12 mouse cellular contexts compared by ENCODE assay signal in genomic region chr2:26348241-26348640, GRCm38 (mm10). TPM values are rescaled to one million over a fixed set of nuclear protein-coding genes. Genes with fewer than 3 reads are reported as not detected.
DNase-seq lines count a peak whose midpoint lies in the region; ATAC-seq and TF ChIP-seq lines count a peak whose summit lies in the region.
"Had no signal": no experiment of that assay in that cellular context is flagged by ENCODE, and none has a peak within 500 bp of the region (broad histone marks: within the 10 kb centered on the region; RNA-seq: fewer than 3 reads in every experiment).

No protein-coding gene starts in this region.

- peak; percentile 51 for DNase-seq in heart, postnatal 0 days (ENCODE audit: low spot score)
- DNase-seq in heart, postnatal 14 days: no peak
- peak; percentile 61 for DNase-seq in MN1 (ENCODE audit: low spot score)
- DNase-seq in liver, postnatal 0 days: no peak
- no peak for DNase-seq in frontal cortex, postnatal 14 days (ENCODE audit: low spot score in 2 of 2)
- no peak for DNase-seq in cerebellum, postnatal 14 days
- no peak for DNase-seq in urinary bladder, postnatal 10 days (ENCODE audit: low spot score)
- DNase-seq: heart, postnatal 10 days; right cerebral cortex, postnatal 4 days had no signal

- H3K9ac ChIP-seq in heart, postnatal 0 days (replicated peaks; ENCODE audit: low read depth, low read length): no peak overlapping the region
- H3K9ac ChIP-seq in embryonic facial prominence, embryonic 13.5 days: peak overlapping the region; percentile 54; the same call in 1 of the 2 replicates
- no peak overlapping the region for H3K9ac ChIP-seq in liver, postnatal 0 days (replicated peaks)
- H3K9ac ChIP-seq: neural tube, embryonic 12.5 days had no signal

- H3K27ac ChIP-seq in heart, postnatal 0 days (ENCODE audit: low read depth): peak overlapping the region; percentile 48
- H3K27ac ChIP-seq in embryonic facial prominence, embryonic 13.5 days: peak overlapping the region; percentile 82
- peak overlapping the region; percentile 34; the same call in 1 of the 2 replicates for H3K27ac ChIP-seq in liver, postnatal 0 days (ENCODE audit: low read depth)
- H3K27ac ChIP-seq: neural tube, embryonic 12.5 days had no signal

- peaks cover 24% of the 10 kb centered on the region for H3K4me1 ChIP-seq in heart, postnatal 0 days (ENCODE audit: control insufficient read depth, insufficient read depth)
- peaks cover 40% of the 10 kb centered on the region for H3K4me1 ChIP-seq in embryonic facial prominence, embryonic 13.5 days
- peaks cover 16% of the 10 kb centered on the region for H3K4me1 ChIP-seq in liver, postnatal 0 days (ENCODE audit: insufficient read depth)

- intact Hi-C loops in heart, postnatal 14 days (cut with DNase I): no loop called here

- no peaks in the 10 kb centered on the region for H3K9me3 ChIP-seq in heart, postnatal 0 days (replicated peaks; ENCODE audit: control insufficient read depth, low read length)
- no peaks in the 10 kb centered on the region for H3K9me3 ChIP-seq in embryonic facial prominence, embryonic 13.5 days
- H3K9me3 ChIP-seq in liver, postnatal 0 days (ENCODE audit: low read length): no peaks in the 10 kb centered on the region
- H3K9me3 ChIP-seq: neural tube, embryonic 12.5 days had no signal

- no peak overlapping the region for H3K4me2 ChIP-seq in heart, postnatal 0 days (ENCODE audit: low read depth, low read length)
- H3K4me2 ChIP-seq in embryonic facial prominence, embryonic 13.5 days: no peak overlapping the region
- no peak overlapping the region for H3K4me2 ChIP-seq in liver, postnatal 0 days (ENCODE audit: low read depth, low read length)
- H3K4me2 ChIP-seq: neural tube, embryonic 12.5 days had no signal

- TF ChIP-seq EP300 in heart, postnatal 0 days (IDR thresholded peaks at IDR 0.05; ENCODE audit: low read depth): no peak
- TF ChIP-seq EP300 in liver, postnatal 0 days (IDR thresholded peaks at IDR 0.05; ENCODE audit: low read depth): no peak

- H3K36me3 ChIP-seq in heart, postnatal 0 days (replicated peaks; ENCODE audit: control insufficient read depth, insufficient read depth, low read length): peaks cover 67% of the 10 kb centered on the region
- H3K36me3 ChIP-seq in embryonic facial prominence, embryonic 13.5 days: peaks cover 71% of the 10 kb centered on the region
- H3K36me3 ChIP-seq in liver, postnatal 0 days (replicated peaks; ENCODE audit: insufficient read depth, low read length): no peaks in the 10 kb centered on the region; the same call in none of the 2 replicates

- WGBS in heart, postnatal 0 days: 48% methylated on average over 6 of the region's 6 CpGs
- 46% methylated on average over 6 of the region's 6 CpGs for WGBS in embryonic facial prominence, embryonic 13.5 days
- WGBS in liver, postnatal 0 days (ENCODE audit: insufficient replicate concordance): 64% methylated on average over 6 of the region's 6 CpGs

- H3K4me3 ChIP-seq in heart, postnatal 0 days (ENCODE audit: low read depth, low read length): no peak overlapping the region
- H3K4me3 ChIP-seq in embryonic facial prominence, embryonic 13.5 days: no peak overlapping the region
- H3K4me3 ChIP-seq in liver, postnatal 0 days (ENCODE audit: low read depth, low read length): no peak overlapping the region
- H3K4me3 ChIP-seq: erythroblast, embryonic 14.5 days; neural tube, embryonic 12.5 days had no signal

- peak; percentile 31 for ATAC-seq in heart, postnatal 0 days (ENCODE audit: insufficient read depth, low read depth)
- ATAC-seq in embryonic facial prominence, embryonic 13.5 days (ENCODE audit: insufficient number of reproducible peaks, insufficient read depth, low FRiP score, low TSS enrichment, low read depth): no peak
- no peak for ATAC-seq in liver, postnatal 0 days

- TF ChIP-seq CTCF in heart, postnatal 0 days (IDR thresholded peaks at IDR 0.05; ENCODE audit: low read depth): no peak
- no peak for TF ChIP-seq CTCF in liver, postnatal 0 days (IDR thresholded peaks at IDR 0.05; ENCODE audit: low read depth)

- H3K27me3 ChIP-seq in heart, postnatal 0 days (ENCODE audit: control insufficient read depth, insufficient read depth, low read length): no peaks in the 10 kb centered on the region
- no peaks in the 10 kb centered on the region for H3K27me3 ChIP-seq in embryonic facial prominence, embryonic 13.5 days
- H3K27me3 ChIP-seq in liver, postnatal 0 days (ENCODE audit: insufficient read depth, low read length): no peaks in the 10 kb centered on the region
- H3K27me3 ChIP-seq: neural tube, embryonic 12.5 days had no signal

RNA-seq across cellular contexts. Expression of gene Dnlz, which starts 3.7 kb away (rescaled TPM):
- total RNA-seq in heart, postnatal 0 days (2014; rRNA removed; ENCODE audit: low replicate concordance): 20.2 and 23.0 TPM in 2 replicates
- polyA plus RNA-seq in heart, postnatal 0 days (2015; fragmentation: Nextera tagmentation; extraction: Ambion mirVana): 17.0 and 18.6 TPM in 2 replicates
- 10 to 100 TPM; 15.5 to 16.3 TPM for total RNA-seq in heart, postnatal 14 days (2021)
- polyA plus RNA-seq in embryonic facial prominence, embryonic 13.5 days (2015; fragmentation: Nextera tagmentation; extraction: Ambion mirVana): 31.4 and 32.1 TPM in 2 replicates
- polyA plus RNA-seq in liver, postnatal 0 days (2015; fragmentation: Nextera tagmentation; extraction: Ambion mirVana): 7.5 and 7.9 TPM in 2 replicates

RNA-seq across cellular contexts. Expression of gene Card9, which starts 12.5 kb away (rescaled TPM):
- total RNA-seq in heart, postnatal 0 days (2014; rRNA removed; ENCODE audit: low replicate concordance): 1.5 TPM in 1 of 2 replicates, not detected in the other
- polyA plus RNA-seq in heart, postnatal 0 days (2015; fragmentation: Nextera tagmentation; extraction: Ambion mirVana): 0.18 and 0.31 TPM in 2 replicates
- total RNA-seq in heart, postnatal 14 days (2021): 1 to 10 TPM; 1.3 to 1.5 TPM
- 0.81 and 1.3 TPM in 2 replicates for polyA plus RNA-seq in embryonic facial prominence, embryonic 13.5 days (2015; fragmentation: Nextera tagmentation; extraction: Ambion mirVana)
- polyA plus RNA-seq in liver, postnatal 0 days (2015; fragmentation: Nextera tagmentation; extraction: Ambion mirVana): 2.1 and 2.2 TPM in 2 replicates

RNA-seq across cellular contexts. Expression of gene Snapc4, which starts 32.2 kb away (rescaled TPM):
- 9.6 and 24.1 TPM in 2 replicates for total RNA-seq in heart, postnatal 0 days (2014; rRNA removed; ENCODE audit: low replicate concordance)
- 7.8 and 8.1 TPM in 2 replicates for polyA plus RNA-seq in heart, postnatal 0 days (2015; fragmentation: Nextera tagmentation; extraction: Ambion mirVana)
- 10 to 100 TPM; 11.8 to 13.3 TPM for total RNA-seq in heart, postnatal 14 days (2021)
- polyA plus RNA-seq in embryonic facial prominence, embryonic 13.5 days (2015; fragmentation: Nextera tagmentation; extraction: Ambion mirVana): 33.9 and 38.9 TPM in 2 replicates
- polyA plus RNA-seq in liver, postnatal 0 days (2015; fragmentation: Nextera tagmentation; extraction: Ambion mirVana): 5.0 and 5.5 TPM in 2 replicates

RNA-seq across cellular contexts. Expression of gene Gpsm1, which starts 32.9 kb away (rescaled TPM):
- total RNA-seq in heart, postnatal 0 days (2014; rRNA removed; ENCODE audit: low replicate concordance): 577 and 610 TPM in 2 replicates
- polyA plus RNA-seq in heart, postnatal 0 days (2015; fragmentation: Nextera tagmentation; extraction: Ambion mirVana): 146 and 148 TPM in 2 replicates
- 100 to 1,000 TPM; 200 to 237 TPM for total RNA-seq in heart, postnatal 14 days (2021)
- polyA plus RNA-seq in embryonic facial prominence, embryonic 13.5 days (2015; fragmentation: Nextera tagmentation; extraction: Ambion mirVana): 54.8 and 57.0 TPM in 2 replicates
- polyA plus RNA-seq in liver, postnatal 0 days (2015; fragmentation: Nextera tagmentation; extraction: Ambion mirVana): 1.9 TPM in 2 replicates

RNA-seq across cellular contexts. Expression of gene Entr1, which starts 40.9 kb away (rescaled TPM):
- 57.4 and 67.4 TPM in 2 replicates for total RNA-seq in heart, postnatal 0 days (2014; rRNA removed; ENCODE audit: low replicate concordance)
- 56.4 and 57.2 TPM in 2 replicates for polyA plus RNA-seq in heart, postnatal 0 days (2015; fragmentation: Nextera tagmentation; extraction: Ambion mirVana)
- 10 to 100 TPM; 55.4 to 58.6 TPM for total RNA-seq in heart, postnatal 14 days (2021)
- 142 and 153 TPM in 2 replicates for polyA plus RNA-seq in embryonic facial prominence, embryonic 13.5 days (2015; fragmentation: Nextera tagmentation; extraction: Ambion mirVana)
- 28.0 and 29.0 TPM in 2 replicates for polyA plus RNA-seq in liver, postnatal 0 days (2015; fragmentation: Nextera tagmentation; extraction: Ambion mirVana)

Comparison
In these comparisons a context has a peak if more than half of its experiments do, and no peak if none do; other contexts are left out.
1. DNase-seq: peak in heart, postnatal 0 days (single experiment) and MN1 (single experiment); none in heart, postnatal 14 days (0 of 2), liver, postnatal 0 days (single experiment), frontal cortex, postnatal 14 days (0 of 2), cerebellum, postnatal 14 days (0 of 2) and urinary bladder, postnatal 10 days (single experiment).
2. Peak in every context shown above with its lines, with median percentiles within 50 percentile points of each other: H3K27ac ChIP-seq.